Mouse (Mus musculus) cerebellum, adult 2 months (tissue): ENCODE results near the gene Clec16a. TPM values are rescaled to one million over a fixed set of nuclear protein-coding genes. Genes with fewer than 3 reads are reported as not detected.

ENCODE experiments used
- DNase-seq, 2 experiments: peaks; one replicate each; pipeline ENCODE4 v3.0.0; 2021
- H3K27ac ChIP-seq: fragments of 200-500 bp; 2 replicates; pipeline ENCODE4 v1.5.1; 2012; ENCODE audit warnings: low read length, control low read depth, inconsistent platforms; ENCODE audit not compliant: insufficient read depth
- H3K27me3 ChIP-seq: fragments of 200-500 bp; 2 replicates; pipeline ENCODE4 v1.6.1; 2012; ENCODE audit warnings: inconsistent platforms, mild to moderate bottlenecking, low read length, moderate library complexity; ENCODE audit not compliant: control insufficient read depth, insufficient read depth
- H3K4me1 ChIP-seq: fragments of 200-500 bp; 2 replicates; pipeline ENCODE4 v1.6.1; 2011; ENCODE audit warnings: low read length; ENCODE audit not compliant: control insufficient read depth, insufficient read depth
- H3K4me3 ChIP-seq: fragments of 200-500 bp; replicated peaks from 2 replicates; pipeline ENCODE3; 2011; ENCODE audit warnings: mild to moderate bottlenecking, low read depth, low read length, control low read depth; ENCODE audit not compliant: insufficient read depth
- CTCF ChIP-seq: fragments of 200-500 bp; IDR thresholded peaks from 2 replicates; pipeline ENCODE4 v1.5.1; 2011; ENCODE audit warnings: low read depth, mild to moderate bottlenecking, control low read depth, low read length, moderate library complexity, borderline replicate concordance; ENCODE audit not compliant: insufficient read depth
- POLR2A ChIP-seq: fragments of 200-500 bp; IDR thresholded peaks from 2 replicates; pipeline ENCODE4 v1.6.1; 2011; ENCODE audit warnings: low read length, control low read depth, borderline replicate concordance; ENCODE audit not compliant: insufficient read depth
- WGBS: fragments of 180-500 bp; shearing (Covaris S2); methylation state at CpG from one replicate; pipeline ENCODE4 v1.1.7; 2018; 5-methylcytosine and 5-hydroxymethylcytosine counted together
- polyA plus RNA-seq: library from polyadenylated mRNA; depleted of rRNA; stranded (reverse); fragments of >200 nt; gene quantifications from 2 replicates; pipeline ENCODE4 v1.2.3, GENCODE M21; 2012

Clec16a gene
- polyA plus RNA-seq, 1 experiment: 48.7 TPM

DNA sequence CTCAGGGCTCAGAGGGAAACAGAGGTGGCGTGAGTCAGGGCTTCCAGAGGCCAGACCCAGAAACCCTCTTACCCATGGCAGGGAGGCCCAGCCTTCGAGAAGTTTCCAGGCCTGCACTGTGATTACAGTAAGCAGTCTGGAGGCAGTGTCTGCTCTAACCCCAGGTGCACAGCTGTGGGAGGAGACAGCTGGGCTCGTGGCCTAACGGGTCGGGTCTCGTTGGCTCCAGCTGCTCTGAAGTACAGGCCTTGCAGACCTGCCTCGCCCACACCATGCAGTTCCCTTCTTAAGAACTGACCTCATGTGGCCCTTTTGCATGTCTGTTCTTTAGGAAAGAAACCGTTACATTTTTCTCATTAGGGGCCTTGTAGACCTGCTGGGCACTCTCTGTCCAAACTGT, 123.3 kb downstream of the Clec16a start:
- Histone ChIP-seq H3K27ac (no peak overlapping the region), H3K4me3 (no peak overlapping the region), H3K27me3 (no peaks in the 10 kb centered on the region), H3K4me1 (no peaks in the 10 kb centered on the region)
- no peak for DNase-seq
- 79% methylated on average over 8 of the region's 8 CpGs for WGBS
- TF ChIP-seq POLR2A: no peak
- no peak for TF ChIP-seq CTCF

- WGBS: 93% methylated on average over 7 of the region's 7 CpGs
- Histone ChIP-seq H3K27me3 (no peaks in the 10 kb centered on the region), H3K27ac (no peak overlapping the region), H3K4me1 (no peaks in the 10 kb centered on the region), H3K4me3 (no peak overlapping the region)
- DNase-seq: no peak
- TF ChIP-seq CTCF (no peak), POLR2A (no peak)
Measured at GRCm38 (mm10) chr16:10668991-10669703, 124.0 kb downstream of the Clec16a start.

DNA sequence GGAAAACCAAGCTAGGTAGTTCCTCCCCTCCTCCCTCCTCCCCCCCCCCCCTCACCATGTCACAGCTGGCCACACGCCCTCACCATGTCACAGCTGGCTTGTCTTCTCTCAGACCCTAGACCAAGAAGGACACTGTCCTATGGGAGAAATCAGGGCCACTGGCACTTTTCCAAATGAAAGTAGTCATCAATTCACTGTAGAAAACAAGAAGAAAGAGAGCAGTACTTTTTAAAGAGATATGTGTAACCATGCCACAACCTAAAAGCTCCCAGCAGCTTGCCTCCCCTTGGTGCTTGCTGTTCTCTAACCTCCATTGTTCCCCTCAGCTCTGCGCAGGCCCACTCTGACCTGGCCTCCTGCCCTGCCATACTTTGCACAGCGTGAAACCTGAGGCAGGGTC, 124.8 kb downstream of the Clec16a start:
- no peak for DNase-seq
- 61% methylated on average over 3 of the region's 3 CpGs for WGBS
- H3K27ac ChIP-seq: no peak overlapping the region
- no peaks in the 10 kb centered on the region for H3K27me3 ChIP-seq
- no peaks in the 10 kb centered on the region for H3K4me1 ChIP-seq
- H3K4me3 ChIP-seq: no peak overlapping the region
- no peak for TF ChIP-seq POLR2A

- H3K4me3 ChIP-seq: no peak overlapping the region
- TF ChIP-seq CTCF: no peak
- no peak for TF ChIP-seq POLR2A
- no peaks in the 10 kb centered on the region for H3K27me3 ChIP-seq
- H3K4me1 ChIP-seq: no peaks in the 10 kb centered on the region
- DNase-seq: no peak
- no peak overlapping the region for H3K27ac ChIP-seq
Measured at GRCm38 (mm10) chr16:10672490-10672889, 127.4 kb downstream of the Clec16a start.

DNA sequence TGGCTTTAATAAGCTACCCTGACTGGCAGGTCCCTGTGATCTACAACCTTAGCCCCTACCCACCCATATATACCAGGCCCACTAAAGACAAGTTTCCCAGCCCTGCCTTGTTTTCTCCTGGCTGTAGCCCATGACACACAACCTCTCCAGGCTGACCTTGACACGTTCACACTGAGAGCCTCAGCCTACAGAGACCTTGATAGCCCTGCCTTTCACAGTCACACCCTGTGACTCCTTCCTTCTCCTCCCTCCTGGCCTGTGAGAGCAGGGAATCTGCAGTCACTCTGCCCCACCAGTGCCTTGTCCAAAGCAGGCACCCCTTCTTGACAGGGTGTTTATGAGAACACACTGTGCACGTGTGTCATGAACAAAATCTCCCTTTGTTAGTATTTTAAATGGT, 128.9 kb downstream of the Clec16a start:
- Histone ChIP-seq H3K27me3 (no peaks in the 10 kb centered on the region), H3K4me3 (no peak overlapping the region), H3K4me1 (no peaks in the 10 kb centered on the region), H3K27ac (no peak overlapping the region)
- no peak for DNase-seq
- no peak for TF ChIP-seq POLR2A
- TF ChIP-seq CTCF: no peak
- WGBS: 72% methylated on average over 2 of the region's 2 CpGs

- no peak for DNase-seq
- Histone ChIP-seq H3K27ac (no peak overlapping the region), H3K4me3 (no peak overlapping the region), H3K27me3 (no peaks in the 10 kb centered on the region), H3K4me1 (no peaks in the 10 kb centered on the region)
- WGBS: 94% methylated on average over 2 of the region's 2 CpGs
- TF ChIP-seq CTCF: no peak
- TF ChIP-seq POLR2A: no peak
Measured at GRCm38 (mm10) chr16:10674957-10675356, 129.8 kb downstream of the Clec16a start.

- Histone ChIP-seq H3K4me1 (no peaks in the 10 kb centered on the region), H3K4me3 (no peak overlapping the region), H3K27me3 (no peaks in the 10 kb centered on the region), H3K27ac (no peak overlapping the region)
- no peak for TF ChIP-seq POLR2A
- TF ChIP-seq CTCF: no peak
- WGBS: 86% methylated on average over 1 of the region's 1 CpGs
- no peak for DNase-seq
Measured at GRCm38 (mm10) chr16:10675612-10676011, 130.5 kb downstream of the Clec16a start.

DNA sequence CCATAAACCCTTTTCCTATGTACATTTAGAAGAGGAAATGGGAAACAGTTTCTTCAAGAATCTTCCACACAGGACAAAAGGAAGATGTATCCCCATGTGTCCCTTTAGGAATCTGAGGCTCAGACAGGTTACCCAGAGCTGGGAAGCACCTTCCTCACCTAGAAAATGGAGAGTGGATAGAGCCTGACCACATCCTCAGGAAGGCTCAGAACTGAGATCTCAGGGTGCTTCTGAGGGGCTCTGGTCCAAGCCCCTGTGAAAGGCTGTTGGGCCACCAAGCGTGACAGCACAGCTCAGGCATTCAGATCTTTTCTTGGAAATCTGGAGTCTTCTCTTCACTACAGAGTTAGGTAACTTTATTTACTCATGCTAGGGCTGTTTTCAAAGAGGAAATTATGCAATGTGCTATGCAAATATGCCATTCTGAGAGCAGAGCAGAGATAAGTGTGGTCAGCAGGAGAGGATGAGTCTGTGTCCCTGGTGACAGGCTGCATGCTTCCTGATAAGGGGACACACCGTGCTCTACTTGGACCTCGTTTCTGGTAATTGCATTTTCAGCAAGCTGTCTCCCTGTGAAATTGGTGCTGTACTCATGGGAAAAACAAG, 131.4 kb downstream of the Clec16a start:
- Histone ChIP-seq H3K4me1 (no peaks in the 10 kb centered on the region), H3K27ac (no peak overlapping the region), H3K4me3 (no peak overlapping the region), H3K27me3 (no peaks in the 10 kb centered on the region)
- no peak for TF ChIP-seq CTCF
- no peak for DNase-seq
- 57% methylated on average over 3 of the region's 3 CpGs for WGBS

DNA sequence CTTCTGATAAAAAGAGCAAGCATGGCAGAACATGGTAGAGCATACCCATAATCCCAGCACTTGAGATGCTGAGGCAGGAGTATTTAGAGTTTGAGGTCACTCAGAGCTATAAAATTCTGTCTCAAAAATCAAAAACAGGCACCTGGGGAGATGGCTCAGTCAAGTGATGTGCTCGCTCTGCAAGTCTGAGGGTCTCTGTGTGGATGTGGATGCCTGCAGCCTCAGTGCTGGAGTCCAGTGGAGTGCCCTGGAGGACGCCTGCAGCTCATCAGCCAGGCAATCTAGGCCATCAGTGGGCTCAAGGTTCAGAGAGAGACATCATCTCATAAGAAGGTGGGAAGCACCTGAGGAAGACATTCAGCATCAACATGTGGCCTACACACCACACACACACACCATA, 137.4 kb downstream of the Clec16a start:
- Histone ChIP-seq H3K4me1 (no peaks in the 10 kb centered on the region), H3K27ac (no peak overlapping the region), H3K27me3 (no peaks in the 10 kb centered on the region), H3K4me3 (no peak overlapping the region)
- WGBS: 98% methylated on average over 2 of the region's 2 CpGs
- DNase-seq: no peak
- no peak for TF ChIP-seq CTCF
- TF ChIP-seq POLR2A: no peak
